Mouse (Mus musculus) midbrain, embryonic 11.5 days (tissue): Measurements from ENCODE around the gene Ropn1l. TPM values are rescaled to one million over a fixed set of nuclear protein-coding genes. Genes with fewer than 3 reads are reported as not detected.

Source experiments
- ATAC-seq: fragments of 200-750 bp; cut with Nextera tagmentation; 2 replicates; pipeline ENCODE4 v1.8.0; 2017; ENCODE audit warnings: moderate TSS enrichment, moderate library complexity; ENCODE audit not compliant: low FRiP score
- DNase-seq: peaks from one replicate; pipeline ENCODE4 v3.0.0; 2015; ENCODE audit warnings: low spot score; ENCODE audit errors: missing footprints
- H3K27ac ChIP-seq: fragments of 300-500 bp; sonication (generic); 2 replicates; pipeline ENCODE4 v1.5.1; 2014; ENCODE audit warnings: low read depth, low read length
- H3K27me3 ChIP-seq: fragments of 300-500 bp; sonication (generic); 2 replicates; pipeline ENCODE4 v1.6.1; 2014; ENCODE audit warnings: mild to moderate bottlenecking, low read length, moderate library complexity, mixed read lengths; ENCODE audit not compliant: control insufficient read depth, insufficient read depth
- H3K36me3 ChIP-seq: fragments of 300-500 bp; sonication (generic); 2 replicates; pipeline ENCODE4 v1.6.1; 2014; ENCODE audit warnings: mild to moderate bottlenecking, low read length, moderate library complexity, mixed read lengths; ENCODE audit not compliant: control insufficient read depth, insufficient read depth
- H3K4me1 ChIP-seq: fragments of 300-500 bp; sonication (generic); 2 replicates; pipeline ENCODE4 v1.6.1; 2014; ENCODE audit warnings: low read length; ENCODE audit not compliant: control insufficient read depth, insufficient read depth
- H3K4me2 ChIP-seq: fragments of 300-500 bp; sonication (generic); 2 replicates; pipeline ENCODE4 v1.6.1; 2014; ENCODE audit warnings: mild to moderate bottlenecking, moderate library complexity
- H3K4me3 ChIP-seq: fragments of 300-500 bp; sonication (generic); 2 replicates; pipeline ENCODE4 v1.5.1; 2014; ENCODE audit warnings: low read depth, low read length
- H3K9ac ChIP-seq: fragments of 300-500 bp; sonication (generic); 2 replicates; pipeline ENCODE4 v1.6.1; 2014; ENCODE audit warnings: low read length
- H3K9me3 ChIP-seq: fragments of 300-500 bp; sonication (generic); 2 replicates; pipeline ENCODE4 v1.6.1; 2016; ENCODE audit warnings: low read length; ENCODE audit not compliant: control insufficient read depth
- WGBS: fragments of 180-500 bp; shearing (Covaris S2); extraction: QIAGEN DNeasy Blood & Tissue Kit; methylation state at CpG from one replicate; pipeline ENCODE4 v1.1.7; 2014; 5-methylcytosine and 5-hydroxymethylcytosine counted together
- polyA plus RNA-seq: library from polyadenylated mRNA; unstranded; fragments of >200 nt; fragmentation: Nextera tagmentation; extraction: Ambion mirVana; gene quantifications from 2 replicates; pipeline ENCODE4 v1.2.1, GENCODE M21; 2014

The Ropn1l gene
- polyA plus RNA-seq, 1 experiment from 2014 or later = 4.0 TPM

- no peaks in the 10 kb centered on the region for H3K9me3 ChIP-seq
- no peak overlapping the region for H3K9ac ChIP-seq
- WGBS = 80% methylated on average over 7 of the region's 7 CpGs
- H3K4me3 ChIP-seq = no peak overlapping the region
- no peaks in the 10 kb centered on the region for H3K4me1 ChIP-seq
- H3K36me3 ChIP-seq = no peaks in the 10 kb centered on the region
- H3K4me2 ChIP-seq = no peak overlapping the region
- H3K27me3 ChIP-seq = no peaks in the 10 kb centered on the region
- no peak overlapping the region for H3K27ac ChIP-seq
- DNase-seq (no peak), ATAC-seq (no peak)
Measured at GRCm38 (mm10) chr15:31433768-31434167, 19.8 kb downstream of the Ropn1l start.

- no peaks in the 10 kb centered on the region for H3K36me3 ChIP-seq
- H3K4me3 ChIP-seq = no peak overlapping the region
- H3K27ac ChIP-seq = no peak overlapping the region
- ATAC-seq (no peak), DNase-seq (no peak)
- H3K9ac ChIP-seq = no peak overlapping the region
- H3K27me3 ChIP-seq = no peaks in the 10 kb centered on the region
- no peaks in the 10 kb centered on the region for H3K9me3 ChIP-seq
- WGBS = 92% methylated on average over 8 of the region's 8 CpGs
- H3K4me1 ChIP-seq = no peaks in the 10 kb centered on the region
- no peak overlapping the region for H3K4me2 ChIP-seq
Measured at GRCm38 (mm10) chr15:31431847-31432246, 21.7 kb downstream of the Ropn1l start.

- Histone ChIP-seq H3K27ac (no peak overlapping the region), H3K4me1 (no peaks in the 10 kb centered on the region), H3K36me3 (no peaks in the 10 kb centered on the region), H3K27me3 (no peaks in the 10 kb centered on the region), H3K4me3 (no peak overlapping the region), H3K4me2 (no peak overlapping the region), H3K9me3 (no peaks in the 10 kb centered on the region), H3K9ac (no peak overlapping the region)
- no peak for ATAC-seq
- WGBS = 85% methylated on average over 2 of the region's 2 CpGs
- no peak for DNase-seq
Measured at GRCm38 (mm10) chr15:31430014-31430413, 23.5 kb downstream of the Ropn1l start.

- DNase-seq (no peak), ATAC-seq (no peak)
- Histone ChIP-seq H3K4me1 (no peaks in the 10 kb centered on the region), H3K9ac (no peak overlapping the region), H3K27ac (no peak overlapping the region), H3K27me3 (no peaks in the 10 kb centered on the region), H3K4me3 (no peak overlapping the region), H3K9me3 (no peaks in the 10 kb centered on the region), H3K36me3 (no peaks in the 10 kb centered on the region), H3K4me2 (no peak overlapping the region)
- WGBS = 61% methylated on average over 7 of the region's 7 CpGs
Measured at GRCm38 (mm10) chr15:31429429-31429828, 24.1 kb downstream of the Ropn1l start.

GRCm38 (mm10) chr15:31428571-31428970 lies 25.0 kb downstream of the Ropn1l start:
- Histone ChIP-seq H3K9me3 (no peaks in the 10 kb centered on the region), H3K4me2 (no peak overlapping the region), H3K27me3 (no peaks in the 10 kb centered on the region), H3K4me3 (no peak overlapping the region), H3K4me1 (no peaks in the 10 kb centered on the region), H3K36me3 (no peaks in the 10 kb centered on the region), H3K9ac (no peak overlapping the region), H3K27ac (no peak overlapping the region)
- ATAC-seq (no peak), DNase-seq (no peak)
- 84% methylated on average over 12 of the region's 12 CpGs for WGBS

- DNase-seq (no peak), ATAC-seq (no peak)
- WGBS = 67% methylated on average over 3 of the region's 3 CpGs
- Histone ChIP-seq H3K9ac (no peak overlapping the region), H3K4me3 (no peak overlapping the region), H3K9me3 (no peaks in the 10 kb centered on the region), H3K27ac (no peak overlapping the region), H3K4me1 (no peaks in the 10 kb centered on the region), H3K27me3 (no peaks in the 10 kb centered on the region), H3K36me3 (no peaks in the 10 kb centered on the region), H3K4me2 (no peak overlapping the region)
Measured at GRCm38 (mm10) chr15:31427390-31427789, 26.1 kb downstream of the Ropn1l start.

GRCm38 (mm10) chr15:31426066-31426706 lies 27.4 kb downstream of the Ropn1l start:
- Histone ChIP-seq H3K9ac (no peak overlapping the region), H3K4me3 (no peak overlapping the region), H3K4me1 (no peaks in the 10 kb centered on the region), H3K9me3 (no peaks in the 10 kb centered on the region), H3K4me2 (no peak overlapping the region), H3K27me3 (no peaks in the 10 kb centered on the region), H3K27ac (no peak overlapping the region), H3K36me3 (no peaks in the 10 kb centered on the region)
- no peak for ATAC-seq
- DNase-seq = no peak
- 55% methylated on average over 8 of the region's 8 CpGs for WGBS

GRCm38 (mm10) chr15:31422649-31423369 lies 30.7 kb downstream of the Ropn1l start:
- Histone ChIP-seq H3K36me3 (no peaks in the 10 kb centered on the region), H3K27ac (no peak overlapping the region), H3K9me3 (no peaks in the 10 kb centered on the region), H3K4me2 (no peak overlapping the region), H3K27me3 (no peaks in the 10 kb centered on the region), H3K4me1 (no peaks in the 10 kb centered on the region), H3K9ac (no peak overlapping the region), H3K4me3 (no peak overlapping the region)
- no peak for DNase-seq
- WGBS = 73% methylated on average over 7 of the region's 7 CpGs
- ATAC-seq = no peak

GRCm38 (mm10) chr15:31419037-31419436 lies 34.5 kb downstream of the Ropn1l start:
- WGBS = 40% methylated on average over 9 of the region's 9 CpGs
- no peaks in the 10 kb centered on the region for H3K4me1 ChIP-seq
- H3K9me3 ChIP-seq = no peaks in the 10 kb centered on the region
- no peaks in the 10 kb centered on the region for H3K36me3 ChIP-seq
- ATAC-seq = no peak
- H3K4me3 ChIP-seq = no peak overlapping the region
- no peak overlapping the region for H3K27ac ChIP-seq
- H3K9ac ChIP-seq = no peak overlapping the region
- no peak overlapping the region for H3K4me2 ChIP-seq
- H3K27me3 ChIP-seq = no peaks in the 10 kb centered on the region
- DNase-seq = no peak
